Mouse (Mus musculus) embryo, embryonic 9.5 days (tissue): ENCODE data around the gene Stmn1.
A peak's percentile ranks its signal among the peaks of the same experiment; 100 is the strongest.
"Not testable (repeated sequence)": the region's sequence is repeated elsewhere in the genome, so short reads cannot be mapped to it uniquely, and the experiment has no call there.

Experiments used
- DNase-seq: peaks from one replicate; pipeline ENCODE4 v3.0.0-alpha.2; 2017; ENCODE audit errors: extremely low spot score

Gene Stmn1

GRCm38 (mm10) chr4:134485151-134485900, 17.2 kb downstream of the Stmn1 start:
- no peak for DNase-seq

GRCm38 (mm10) chr4:134488211-134488610, 20.1 kb downstream of the Stmn1 start:
- no peak for DNase-seq

- DNase-seq: no peak
These were observed 22.0 kb downstream of the Stmn1 start for GRCm38 (mm10) chr4:134489986-134490665.

- DNase-seq: no peak
These were observed 23.6 kb downstream of the Stmn1 start for GRCm38 (mm10) chr4:134491716-134492115.

- DNase-seq: not testable (repeated sequence)
These were observed 26.0 kb downstream of the Stmn1 start for GRCm38 (mm10) chr4:134494161-134494560.

- DNase-seq: no peak
These were observed 26.8 kb downstream of the Stmn1 start for GRCm38 (mm10) chr4:134494780-134495545.

- no peak for DNase-seq
These were observed 27.4 kb downstream of the Stmn1 start for GRCm38 (mm10) chr4:134495546-134495923.

- DNase-seq: peak; percentile 68
These were observed 28.6 kb downstream of the Stmn1 start, which contains the start of gene Paqr7 for GRCm38 (mm10) chr4:134496595-134497210. Paqr7 (plus strand) TSS chr4:134496697.

GRCm38 (mm10) chr4:134497223-134497622, 29.1 kb downstream of the Stmn1 start:
- DNase-seq: no peak

- DNase-seq: no peak
These were observed 30.0 kb downstream of the Stmn1 start for GRCm38 (mm10) chr4:134497986-134498731.

- DNase-seq: not testable (repeated sequence)
These were observed 30.9 kb downstream of the Stmn1 start for GRCm38 (mm10) chr4:134498983-134499382.

- DNase-seq: no peak
These were observed 33.0 kb downstream of the Stmn1 start for GRCm38 (mm10) chr4:134501095-134501494.

GRCm38 (mm10) chr4:134503686-134504357, 35.7 kb downstream of the Stmn1 start:
- no peak for DNase-seq

GRCm38 (mm10) chr4:134505303-134505789, 37.2 kb downstream of the Stmn1 start:
- no peak for DNase-seq

- no peak for DNase-seq
These were observed 38.0 kb downstream of the Stmn1 start for GRCm38 (mm10) chr4:134505966-134506594.

- no peak for DNase-seq
These were observed 38.6 kb downstream of the Stmn1 start for GRCm38 (mm10) chr4:134506713-134507112.

GRCm38 (mm10) chr4:134510396-134510795, 42.3 kb downstream of the Stmn1 start:
- DNase-seq: no peak

- DNase-seq: peak; percentile 93
These were observed 42.8 kb downstream of the Stmn1 start, which contains the start of gene Aunip for GRCm38 (mm10) chr4:134510845-134511411. Aunip (plus strand) TSS chr4:134510999.

- no peak for DNase-seq
These were observed 43.6 kb downstream of the Stmn1 start for GRCm38 (mm10) chr4:134511730-134512129.

- peak; percentile 65 for DNase-seq
These were observed 44.7 kb downstream of the Stmn1 start for GRCm38 (mm10) chr4:134512798-134513197.
